Mouse (Mus musculus): ENCODE data around the gene Gpr88. TPM values are rescaled to one million over a fixed set of nuclear protein-coding genes. Genes with fewer than 3 reads are reported as not detected.

The Gpr88 gene
- total and polyA plus RNA-seq, 3 experiments = not detected

DNA sequence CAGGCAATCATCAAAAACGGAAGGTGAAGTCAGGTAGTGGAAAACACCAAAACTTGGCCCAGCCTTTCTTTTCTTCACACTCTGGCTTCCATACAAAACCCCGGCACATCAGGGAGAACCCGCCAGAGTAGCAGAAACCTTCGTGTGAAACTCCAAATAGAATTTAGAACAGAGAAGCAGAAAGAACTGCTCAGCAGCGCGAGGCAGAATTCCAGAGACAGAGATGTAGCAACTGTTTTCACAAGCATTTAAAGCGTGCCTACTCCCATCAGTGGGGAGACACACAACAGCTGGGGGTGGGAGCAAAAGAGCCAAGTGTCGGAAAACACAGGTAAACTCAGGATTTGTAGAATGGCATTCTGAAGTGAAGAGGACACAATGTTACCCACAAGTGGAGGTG, 44.7 kb upstream of the Gpr88 start:
- Histone ChIP-seq H3K4me3 (ENCODE audit: control insufficient read depth in 1 of 2, insufficient read depth in 1 of 2, low read depth in 2 of 2, low read length in 2 of 2) (no peak overlapping the region), H3K79me2 (ENCODE audit: control insufficient read depth, insufficient read depth, low read length, poor library complexity) (no peaks in the 10 kb centered on the region), H3K36me3 (ENCODE audit: control insufficient read depth in 1 of 2, insufficient read depth in 2 of 2, low read length in 2 of 2) (no peaks in the 10 kb centered on the region), H3K27ac (ENCODE audit: control insufficient read depth, low read depth, low read length) (no peak overlapping the region), H3K4me1 (ENCODE audit: control insufficient read depth in 1 of 2, insufficient read depth in 2 of 2, low read length in 2 of 2) (no peaks in the 10 kb centered on the region), H3K9ac (ENCODE audit: control insufficient read depth, low read depth, low read length, poor library complexity, severe bottlenecking) (no peak overlapping the region), H3K9me3 (replicated peaks; ENCODE audit: insufficient read depth, low read length) (no peaks in the 10 kb centered on the region), H3K27me3 (ENCODE audit: control insufficient read depth in 1 of 2, insufficient read depth in 2 of 2, low read length in 2 of 2) (no peaks in the 10 kb centered on the region)
- no peak for DNase-seq (ENCODE audit: low read depth, low spot score)
- TF ChIP-seq ZC3H11A (IDR thresholded peaks at IDR 0.05; ENCODE audit: low read depth, low read length) = no peak
- TF ChIP-seq TCF12 (IDR thresholded peaks at IDR 0.05; ENCODE audit: low read depth, low read length) = no peak
- TF ChIP-seq POLR2A (IDR thresholded peaks at IDR 0.05; ENCODE audit: control insufficient read depth in 1 of 2, insufficient read depth in 1 of 2, low read depth in 1 of 2, low read length in 2 of 2, poor library complexity in 1 of 2) = no peak
- TF ChIP-seq POLR2AphosphoS5 (IDR thresholded peaks at IDR 0.05; ENCODE audit: borderline replicate concordance, low read depth, low read length) = no peak
- TF ChIP-seq SIN3A (IDR thresholded peaks at IDR 0.05; ENCODE audit: low read length) = no peak
- TF ChIP-seq RAD21 (IDR thresholded peaks at IDR 0.05; ENCODE audit: low read depth, low read length) = no peak

DNA sequence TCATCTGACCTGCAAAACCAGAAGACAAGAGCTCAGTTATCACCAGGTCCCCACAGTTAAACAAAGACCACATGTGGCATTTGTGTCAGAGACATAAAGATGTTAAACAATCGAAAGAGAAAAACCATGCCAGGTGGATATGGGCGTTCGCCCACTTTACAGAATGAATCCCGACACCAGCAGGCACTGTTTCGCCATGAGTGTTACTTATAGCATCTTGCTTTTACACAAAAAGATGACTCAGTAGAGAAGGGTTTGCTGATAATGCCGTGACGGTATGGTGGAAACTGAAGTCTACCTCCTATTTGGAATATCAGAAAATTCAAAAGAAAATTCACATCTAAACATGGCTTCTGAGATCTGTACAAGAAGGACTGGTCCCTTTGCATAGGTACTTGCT, 43.9 kb upstream of the Gpr88 start:
- H3K9me3 ChIP-seq (replicated peaks; ENCODE audit: insufficient read depth, low read length) = no peaks in the 10 kb centered on the region
- no peaks in the 10 kb centered on the region for H3K27me3 ChIP-seq (ENCODE audit: control insufficient read depth in 1 of 2, insufficient read depth in 2 of 2, low read length in 2 of 2)
- H3K9ac ChIP-seq (ENCODE audit: control insufficient read depth, low read depth, low read length, poor library complexity, severe bottlenecking) = no peak overlapping the region
- H3K36me3 ChIP-seq (ENCODE audit: control insufficient read depth in 1 of 2, insufficient read depth in 2 of 2, low read length in 2 of 2) = no peaks in the 10 kb centered on the region
- DNase-seq (ENCODE audit: low read depth, low spot score) = no peak
- TF ChIP-seq KAT2A (conservative IDR thresholded peaks at IDR 0.05; ENCODE audit: low read depth, low read length) (no peak), GABPA (IDR thresholded peaks at IDR 0.05; ENCODE audit: low read depth, low read length) (no peak), EP300 (IDR thresholded peaks at IDR 0.05; ENCODE audit: low read depth in 1 of 2, low read length in 2 of 2) (no peak), NELFE (IDR thresholded peaks at IDR 0.05; ENCODE audit: low read depth, low read length) (no peak), MAX (IDR thresholded peaks at IDR 0.05; ENCODE audit: low read length) (no peak), HCFC1 (IDR thresholded peaks at IDR 0.05; ENCODE audit: low read depth, low read length) (no peak)
- no peak overlapping the region for H3K4me3 ChIP-seq (ENCODE audit: control insufficient read depth in 1 of 2, insufficient read depth in 1 of 2, low read depth in 2 of 2, low read length in 2 of 2)
- no peaks in the 10 kb centered on the region for H3K4me1 ChIP-seq (ENCODE audit: control insufficient read depth in 1 of 2, insufficient read depth in 2 of 2, low read length in 2 of 2)
- no peaks in the 10 kb centered on the region for H3K79me2 ChIP-seq (ENCODE audit: control insufficient read depth, insufficient read depth, low read length, poor library complexity)
- H3K27ac ChIP-seq (ENCODE audit: control insufficient read depth, low read depth, low read length) = no peak overlapping the region

DNA sequence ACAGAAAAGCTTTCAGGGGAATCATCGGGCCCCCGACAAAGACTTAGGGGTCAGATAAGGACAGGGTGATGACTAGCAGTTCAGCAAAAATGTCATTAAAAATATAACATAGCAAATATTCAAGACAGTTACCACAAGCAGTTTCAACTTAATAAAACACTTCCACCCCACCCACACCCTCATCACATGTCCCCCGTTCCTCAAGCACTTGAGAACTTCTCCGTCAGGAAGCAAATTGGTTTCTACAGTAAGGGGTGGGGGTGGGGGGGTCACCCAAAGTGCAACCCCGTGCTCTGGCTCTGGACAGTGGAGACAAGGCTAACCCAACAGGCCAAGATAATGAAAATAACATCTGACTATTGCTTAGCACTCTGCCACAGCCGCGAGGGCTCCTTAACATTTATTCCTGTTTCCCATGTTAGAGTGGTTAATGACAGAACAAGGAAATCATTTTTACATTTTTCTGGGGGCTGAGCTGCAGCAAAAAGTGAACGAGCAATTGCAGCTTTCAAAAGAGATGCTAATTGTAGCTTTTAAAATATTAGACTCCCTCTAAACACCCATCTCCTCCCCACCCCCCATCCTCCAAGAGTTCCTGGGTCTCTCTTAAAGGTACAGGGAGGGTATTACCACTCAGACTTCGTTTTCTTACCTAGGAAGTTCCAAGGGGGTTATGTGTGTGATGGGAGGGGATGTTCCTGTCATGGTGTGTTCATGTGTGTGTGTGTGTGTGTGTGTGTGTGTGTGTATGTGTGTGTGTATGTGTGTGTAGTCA, 36.9 kb upstream of the Gpr88 start:
- no peak overlapping the region for H3K9ac ChIP-seq (ENCODE audit: control insufficient read depth, low read depth, low read length, poor library complexity, severe bottlenecking)
- DNase-seq (ENCODE audit: low read depth, low spot score) = no peak
- no peaks in the 10 kb centered on the region for H3K79me2 ChIP-seq (ENCODE audit: control insufficient read depth, insufficient read depth, low read length, poor library complexity)
- no peaks in the 10 kb centered on the region for H3K36me3 ChIP-seq (ENCODE audit: control insufficient read depth in 1 of 2, insufficient read depth in 2 of 2, low read length in 2 of 2)
- H3K27ac ChIP-seq (ENCODE audit: control insufficient read depth, low read depth, low read length) = no peak overlapping the region
- H3K4me1 ChIP-seq (ENCODE audit: control insufficient read depth in 1 of 2, insufficient read depth in 2 of 2, low read length in 2 of 2) = no peaks in the 10 kb centered on the region
- TF ChIP-seq CHD1 (IDR thresholded peaks at IDR 0.05; ENCODE audit: low read depth, low read length) (no peak), GATA1 (IDR thresholded peaks at IDR 0.05; ENCODE audit: low read depth, low read length) (no peak), ZMIZ1 (IDR thresholded peaks at IDR 0.05; ENCODE audit: low read depth, low read length) (no peak), MYB (IDR thresholded peaks at IDR 0.05; ENCODE audit: low read depth, low read length) (no peak), HCFC1 (IDR thresholded peaks at IDR 0.05; ENCODE audit: low read depth, low read length) (no peak), USF2 (IDR thresholded peaks at IDR 0.05; ENCODE audit: borderline replicate concordance in 1 of 2, insufficient read depth in 1 of 2, low read depth in 1 of 2, low read length in 2 of 2) (no peak), POLR2AphosphoS5 (IDR thresholded peaks at IDR 0.05; ENCODE audit: borderline replicate concordance, low read depth, low read length) (no peak), TAL1 (IDR thresholded peaks at IDR 0.05; ENCODE audit: low read length) (no peak), ZNF384 (IDR thresholded peaks at IDR 0.05; ENCODE audit: low read depth, low read length) (no peak), RAD21 (IDR thresholded peaks at IDR 0.05; ENCODE audit: low read depth, low read length) (no peak), SIN3A (IDR thresholded peaks at IDR 0.05; ENCODE audit: low read length) (no peak), GABPA (IDR thresholded peaks at IDR 0.05; ENCODE audit: low read depth, low read length) (no peak), E2F4 (IDR thresholded peaks at IDR 0.05; ENCODE audit: borderline replicate concordance, low read depth, low read length) (no peak)
- H3K9me3 ChIP-seq (replicated peaks; ENCODE audit: insufficient read depth, low read length) = no peaks in the 10 kb centered on the region
- H3K4me3 ChIP-seq (ENCODE audit: control insufficient read depth in 1 of 2, insufficient read depth in 1 of 2, low read depth in 2 of 2, low read length in 2 of 2) = no peak overlapping the region
- H3K27me3 ChIP-seq (ENCODE audit: control insufficient read depth in 1 of 2, insufficient read depth in 2 of 2, low read length in 2 of 2) = no peaks in the 10 kb centered on the region
